Mouse (Mus musculus): ENCODE measurements around the gene Tanc1.

- TF ChIP-seq CTCF (conservative IDR thresholded peaks at IDR 0.05; ENCODE audit: low read length), result no peak
- TF ChIP-seq POU5F1 (IDR thresholded peaks at IDR 0.05; ENCODE audit: borderline replicate concordance, low read length), result no peak
- TF ChIP-seq NANOG (IDR thresholded peaks at IDR 0.05; ENCODE audit: borderline replicate concordance, low read length), result no peak
These were observed at the start of gene Tanc1 for GRCm38 (mm10) chr2:59611831-59612732.

Measured in E14TG2a.4 (cell line).